Mouse (Mus musculus): ENCODE measurements at regions not wholly inside any gene's neighbourhood (a gene's known extent, or its start where the extent isn't known, plus 50 kb on each side); places are given as distances from the start of the nearest gene placed in this dataset.

DNA sequence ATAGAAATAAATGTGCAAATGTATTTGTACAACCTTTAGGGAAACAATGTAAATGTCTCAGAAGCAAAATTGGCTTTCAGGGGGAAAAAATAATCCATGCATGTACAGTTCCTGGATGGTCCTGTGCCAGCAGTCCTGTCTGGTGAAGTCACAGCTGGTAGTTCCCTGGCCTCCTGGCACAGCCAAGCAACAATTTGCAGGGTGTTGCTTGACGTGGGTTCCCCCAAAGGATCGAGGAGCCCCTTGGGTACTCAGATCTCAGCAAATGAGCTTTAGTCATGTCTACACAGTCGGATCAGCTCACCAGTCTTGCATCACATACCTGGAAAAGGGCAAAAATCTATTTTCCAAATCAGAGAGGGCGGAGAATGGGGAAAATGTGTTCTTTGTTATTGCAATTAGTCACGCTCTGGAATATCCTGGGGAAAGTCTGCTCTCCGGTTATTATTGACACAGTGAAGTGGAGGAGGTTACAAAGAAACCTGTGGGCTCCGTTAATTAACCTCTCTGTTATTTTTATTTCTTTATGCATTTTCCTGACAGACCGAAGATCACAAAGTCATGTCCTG, 106.9 kb downstream of the Tex36 start:
- no peaks in the 10 kb centered on the region for H3K36me3 ChIP-seq (replicated peaks; ENCODE audit: control insufficient read depth, insufficient read depth, low read depth)
- no peaks in the 10 kb centered on the region for H3K4me1 ChIP-seq (replicated peaks; ENCODE audit: control insufficient read depth in 2 of 2, insufficient read depth in 2 of 2, low read length in 1 of 2)
- H3K4me3 ChIP-seq (ENCODE audit: insufficient read depth in 1 of 2, low read depth in 2 of 2, low read length in 2 of 2), result no peak overlapping the region
- H3K27me3 ChIP-seq (ENCODE audit: control insufficient read depth, insufficient read depth, low read length), result no peaks in the 10 kb centered on the region
- no peak for ATAC-seq (ENCODE audit: insufficient read depth)
- no peak overlapping the region for H3K27ac ChIP-seq
- no peak overlapping the region for H3K9ac ChIP-seq (replicated peaks)
- no peak overlapping the region for H3K4me2 ChIP-seq (ENCODE audit: low read depth)
- no peak for TF ChIP-seq CTCF (IDR thresholded peaks at IDR 0.05; ENCODE audit: low read depth)
- no peak for TF ChIP-seq EP300 (IDR thresholded peaks at IDR 0.05; ENCODE audit: low read depth)
- no peaks in the 10 kb centered on the region for H3K9me3 ChIP-seq (ENCODE audit: control insufficient read depth, low read length)
- DNase-seq (ENCODE audit: low read depth in 3 of 3, low spot score in 3 of 3), result no peak
- WGBS (ENCODE audit: insufficient replicate concordance), result 65% methylated on average over 8 of the region's 8 CpGs

DNA sequence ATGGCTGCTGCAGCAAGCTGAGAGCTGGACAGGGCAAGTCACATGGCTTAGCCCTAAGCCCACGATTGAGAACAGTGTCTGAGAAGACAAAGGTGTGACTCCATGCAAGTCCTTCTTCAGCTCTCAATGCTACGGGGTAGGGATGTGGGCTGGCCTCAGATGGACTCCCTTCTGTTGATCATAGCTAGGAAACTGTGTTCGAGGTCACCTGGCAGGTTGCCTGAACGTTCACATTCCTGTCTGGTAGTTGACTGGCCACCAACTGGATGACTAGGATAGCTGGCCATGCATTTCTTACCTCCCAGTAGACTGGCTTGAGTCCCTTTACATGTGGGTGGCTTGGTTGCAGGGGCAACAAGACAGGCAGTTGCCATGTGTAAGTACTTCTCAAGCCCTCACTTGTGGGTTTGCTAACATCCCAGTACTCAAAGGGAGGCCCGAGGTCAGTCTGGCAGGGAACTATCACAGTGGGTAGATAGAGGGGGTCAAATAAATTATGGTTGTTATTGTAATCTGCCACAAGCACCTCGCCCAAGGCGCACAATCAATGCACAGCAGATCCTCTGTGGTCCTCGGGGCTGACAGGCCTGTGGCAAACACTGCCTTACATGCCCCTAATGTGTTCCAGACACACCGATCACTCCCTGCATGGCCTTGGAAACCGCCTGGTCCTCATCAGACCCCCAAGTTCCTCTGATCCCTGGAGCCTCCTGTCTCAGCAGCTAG, 107.5 kb downstream of the Tex36 start:
- Histone ChIP-seq H3K4me2 (ENCODE audit: low read depth) (no peak overlapping the region), H3K9me3 (ENCODE audit: control insufficient read depth, low read length) (no peaks in the 10 kb centered on the region)
- no peak for DNase-seq (ENCODE audit: low read depth in 3 of 3, low spot score in 3 of 3)

DNA sequence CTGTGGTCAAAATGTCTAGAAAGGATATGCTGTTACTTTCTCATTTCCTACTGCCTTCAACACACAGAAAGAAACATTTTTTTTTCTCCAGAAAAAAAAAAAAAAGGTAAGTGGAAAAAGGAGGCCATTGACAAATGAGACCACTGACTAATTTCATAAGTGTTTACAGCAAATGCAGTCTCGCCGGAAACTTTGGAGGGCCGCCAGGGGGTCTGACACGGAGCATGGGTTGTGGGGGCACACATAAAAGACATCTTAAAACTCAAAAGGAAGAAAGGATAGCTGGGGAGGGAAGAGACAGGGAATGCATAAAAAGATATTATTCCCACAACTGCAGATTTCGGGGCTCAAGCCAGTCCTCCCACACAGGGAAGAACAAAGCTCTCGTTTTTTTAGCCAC, 109.3 kb downstream of the Tex36 start:
- TF ChIP-seq CTCF (IDR thresholded peaks at IDR 0.05; ENCODE audit: low read depth), result no peak
- WGBS (ENCODE audit: insufficient replicate concordance), result 53% methylated on average over 6 of the region's 6 CpGs
- DNase-seq (ENCODE audit: low read depth in 3 of 3, low spot score in 3 of 3) (no peak), ATAC-seq (ENCODE audit: insufficient read depth) (no peak)
- Histone ChIP-seq H3K36me3 (replicated peaks; ENCODE audit: control insufficient read depth, insufficient read depth, low read depth) (no peaks in the 10 kb centered on the region), H3K27ac (no peak overlapping the region), H3K4me3 (ENCODE audit: insufficient read depth in 1 of 2, low read depth in 2 of 2, low read length in 2 of 2) (no peak overlapping the region), H3K9me3 (ENCODE audit: control insufficient read depth, low read length) (no peaks in the 10 kb centered on the region), H3K27me3 (ENCODE audit: control insufficient read depth, insufficient read depth, low read length) (no peaks in the 10 kb centered on the region), H3K9ac (replicated peaks) (no peak overlapping the region), H3K4me2 (ENCODE audit: low read depth) (no peak overlapping the region), H3K4me1 (replicated peaks; ENCODE audit: control insufficient read depth in 2 of 2, insufficient read depth in 2 of 2, low read length in 1 of 2) (no peaks in the 10 kb centered on the region)

More for the DNA sequence above, 107.5 kb downstream of the Tex36 start:
- Histone ChIP-seq H3K9ac (replicated peaks) (no peak overlapping the region), H3K36me3 (replicated peaks; ENCODE audit: control insufficient read depth, insufficient read depth, low read depth) (no peaks in the 10 kb centered on the region), H3K4me3 (ENCODE audit: insufficient read depth in 1 of 2, low read depth in 2 of 2, low read length in 2 of 2) (no peak overlapping the region), H3K27ac (no peak overlapping the region), H3K27me3 (ENCODE audit: control insufficient read depth, insufficient read depth, low read length) (no peaks in the 10 kb centered on the region), H3K4me1 (replicated peaks; ENCODE audit: control insufficient read depth in 2 of 2, insufficient read depth in 2 of 2, low read length in 1 of 2) (no peaks in the 10 kb centered on the region)
- TF ChIP-seq CTCF (IDR thresholded peaks at IDR 0.05; ENCODE audit: low read depth) (no peak), EP300 (IDR thresholded peaks at IDR 0.05; ENCODE audit: low read depth) (no peak)
- ATAC-seq (ENCODE audit: insufficient read depth), result no peak
- WGBS (ENCODE audit: insufficient replicate concordance), result 54% methylated on average over 10 of the region's 10 CpGs

DNA sequence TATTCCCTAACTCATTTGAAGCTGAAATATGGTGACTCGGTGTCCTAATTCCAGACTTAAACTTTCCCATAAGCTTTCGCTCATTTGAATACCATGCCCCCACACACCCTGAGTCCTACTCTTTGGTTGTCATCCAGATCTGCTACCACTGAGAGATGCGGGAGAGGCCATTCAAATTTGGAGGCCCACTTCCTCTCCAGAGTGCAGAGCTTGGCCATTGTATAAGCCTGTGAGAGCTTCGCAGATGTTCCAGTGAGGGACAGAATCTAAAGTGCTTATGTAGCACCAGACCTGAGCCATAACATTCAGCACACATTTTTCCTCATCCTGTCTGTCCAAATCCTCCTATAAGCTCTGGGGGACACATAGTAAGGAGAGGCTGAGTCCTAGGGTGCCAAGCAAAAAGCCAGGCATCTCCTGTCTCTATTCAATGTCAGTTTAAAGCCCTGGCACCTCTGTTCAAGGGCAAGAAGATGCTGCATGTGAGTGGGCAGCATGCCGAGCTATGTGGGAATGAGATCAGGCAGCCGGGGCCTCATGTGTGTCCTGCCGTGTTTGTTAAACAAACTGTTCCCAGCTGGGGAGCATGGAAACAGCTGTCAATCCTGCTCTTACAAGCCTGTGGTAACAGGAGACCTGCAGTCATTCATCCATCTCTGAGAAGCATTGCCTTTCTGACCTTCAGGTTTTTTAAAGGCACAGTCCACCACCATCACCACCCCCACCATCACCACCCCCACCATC, 113.9 kb downstream of the Tex36 start:
- no peak overlapping the region for H3K9ac ChIP-seq (replicated peaks)
- H3K4me1 ChIP-seq (replicated peaks; ENCODE audit: control insufficient read depth in 2 of 2, insufficient read depth in 2 of 2, low read length in 1 of 2), result no peaks in the 10 kb centered on the region
- WGBS (ENCODE audit: insufficient replicate concordance), result 58% methylated on average over 7 of the region's 7 CpGs
- no peaks in the 10 kb centered on the region for H3K27me3 ChIP-seq (ENCODE audit: control insufficient read depth, insufficient read depth, low read length)
- no peaks in the 10 kb centered on the region for H3K9me3 ChIP-seq (ENCODE audit: control insufficient read depth, low read length)
- no peak overlapping the region for H3K4me3 ChIP-seq (ENCODE audit: insufficient read depth in 1 of 2, low read depth in 2 of 2, low read length in 2 of 2)
- H3K36me3 ChIP-seq (replicated peaks; ENCODE audit: control insufficient read depth, insufficient read depth, low read depth), result no peaks in the 10 kb centered on the region
- TF ChIP-seq CTCF (IDR thresholded peaks at IDR 0.05; ENCODE audit: low read depth) (no peak), EP300 (IDR thresholded peaks at IDR 0.05; ENCODE audit: low read depth) (no peak)
- DNase-seq (ENCODE audit: low read depth in 3 of 3, low spot score in 3 of 3) (no peak), ATAC-seq (ENCODE audit: insufficient read depth) (no peak)
- no peak overlapping the region for H3K4me2 ChIP-seq (ENCODE audit: low read depth)
- H3K27ac ChIP-seq, result no peak overlapping the region

DNA sequence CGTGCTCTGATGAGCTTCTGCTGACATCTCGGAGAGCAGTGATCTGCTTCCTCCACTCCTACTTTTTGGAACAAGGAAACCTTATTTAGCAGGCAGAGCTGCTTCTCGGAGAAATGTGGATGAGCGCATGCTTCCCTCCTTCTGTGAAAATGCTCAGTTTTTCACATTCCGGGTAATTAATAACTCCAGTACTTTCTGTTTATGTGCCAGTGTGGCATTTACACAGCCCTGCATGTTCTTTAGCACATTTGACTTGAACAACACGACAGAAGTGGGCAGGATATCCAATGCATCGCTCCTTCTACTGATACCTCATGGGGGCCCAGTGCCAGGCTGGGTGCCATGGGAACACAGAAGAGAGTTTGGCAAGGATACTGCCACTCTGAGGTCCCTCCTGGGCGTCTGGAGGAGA, 117.5 kb downstream of the Tex36 start:
- Histone ChIP-seq H3K4me1 (replicated peaks; ENCODE audit: control insufficient read depth in 2 of 2, insufficient read depth in 2 of 2, low read length in 1 of 2) (no peaks in the 10 kb centered on the region), H3K9me3 (ENCODE audit: control insufficient read depth, low read length) (no peaks in the 10 kb centered on the region), H3K27ac (no peak overlapping the region), H3K36me3 (replicated peaks; ENCODE audit: control insufficient read depth, insufficient read depth, low read depth) (no peaks in the 10 kb centered on the region), H3K4me2 (ENCODE audit: low read depth) (no peak overlapping the region), H3K4me3 (ENCODE audit: insufficient read depth in 1 of 2, low read depth in 2 of 2, low read length in 2 of 2) (no peak overlapping the region), H3K27me3 (ENCODE audit: control insufficient read depth, insufficient read depth, low read length) (no peaks in the 10 kb centered on the region), H3K9ac (replicated peaks) (no peak overlapping the region)
- DNase-seq (ENCODE audit: low read depth in 3 of 3, low spot score in 3 of 3) (no peak), ATAC-seq (ENCODE audit: insufficient read depth) (no peak)
- TF ChIP-seq EP300 (IDR thresholded peaks at IDR 0.05; ENCODE audit: low read depth) (no peak), CTCF (IDR thresholded peaks at IDR 0.05; ENCODE audit: low read depth) (no peak)
- WGBS (ENCODE audit: insufficient replicate concordance), result 54% methylated on average over 8 of the region's 8 CpGs
